Mouse (Mus musculus) midbrain, embryonic 11.5 days (tissue): ENCODE measurements at regions not wholly inside any gene's neighbourhood (a gene's known extent, or its start where the extent isn't known, plus 50 kb on each side); places are given as distances from the start of the nearest gene placed in this dataset.
A peak's percentile ranks its signal among the peaks of the same experiment; 100 is the strongest.

Experiments
- ATAC-seq: fragments of 200-750 bp; cut with Nextera tagmentation; 2 replicates; pipeline ENCODE4 v1.8.0; 2017; ENCODE audit warnings: moderate TSS enrichment, moderate library complexity; ENCODE audit not compliant: low FRiP score
- DNase-seq: peaks from one replicate; pipeline ENCODE4 v3.0.0; 2015; ENCODE audit warnings: low spot score; ENCODE audit errors: missing footprints
- H3K27ac ChIP-seq: fragments of 300-500 bp; sonication (generic); 2 replicates; pipeline ENCODE4 v1.5.1; 2014; ENCODE audit warnings: low read depth, low read length
- H3K27me3 ChIP-seq: fragments of 300-500 bp; sonication (generic); 2 replicates; pipeline ENCODE4 v1.6.1; 2014; ENCODE audit warnings: mild to moderate bottlenecking, low read length, moderate library complexity, mixed read lengths; ENCODE audit not compliant: control insufficient read depth, insufficient read depth
- H3K36me3 ChIP-seq: fragments of 300-500 bp; sonication (generic); 2 replicates; pipeline ENCODE4 v1.6.1; 2014; ENCODE audit warnings: mild to moderate bottlenecking, low read length, moderate library complexity, mixed read lengths; ENCODE audit not compliant: control insufficient read depth, insufficient read depth
- H3K4me1 ChIP-seq: fragments of 300-500 bp; sonication (generic); 2 replicates; pipeline ENCODE4 v1.6.1; 2014; ENCODE audit warnings: low read length; ENCODE audit not compliant: control insufficient read depth, insufficient read depth
- H3K4me2 ChIP-seq: fragments of 300-500 bp; sonication (generic); 2 replicates; pipeline ENCODE4 v1.6.1; 2014; ENCODE audit warnings: mild to moderate bottlenecking, moderate library complexity
- H3K4me3 ChIP-seq: fragments of 300-500 bp; sonication (generic); 2 replicates; pipeline ENCODE4 v1.5.1; 2014; ENCODE audit warnings: low read depth, low read length
- H3K9ac ChIP-seq: fragments of 300-500 bp; sonication (generic); 2 replicates; pipeline ENCODE4 v1.6.1; 2014; ENCODE audit warnings: low read length
- H3K9me3 ChIP-seq: fragments of 300-500 bp; sonication (generic); 2 replicates; pipeline ENCODE4 v1.6.1; 2016; ENCODE audit warnings: low read length; ENCODE audit not compliant: control insufficient read depth
- WGBS: fragments of 180-500 bp; shearing (Covaris S2); extraction: QIAGEN DNeasy Blood & Tissue Kit; methylation state at CpG from one replicate; pipeline ENCODE4 v1.1.7; 2014; 5-methylcytosine and 5-hydroxymethylcytosine counted together

DNA sequence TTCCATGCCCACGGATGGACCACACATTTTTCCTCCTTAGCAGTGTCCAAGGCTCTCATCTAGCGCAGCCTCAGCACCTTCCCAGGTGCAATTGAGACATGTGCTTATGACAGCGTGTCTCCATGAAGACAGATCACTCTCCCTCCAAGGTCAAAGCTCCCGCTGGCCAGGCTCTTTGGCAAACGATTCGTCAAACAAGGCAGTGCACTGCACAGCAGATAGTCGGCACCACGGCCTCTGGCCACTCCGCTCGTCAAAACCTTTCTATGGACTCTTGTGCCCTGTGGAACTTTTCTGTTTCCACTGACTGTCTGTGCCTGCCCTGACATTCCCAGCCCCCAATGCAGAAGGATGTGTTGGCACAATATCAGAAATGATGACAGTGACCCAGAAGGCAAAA lies 208.7 kb upstream of the N4bp1 start:
- 83% methylated on average over 10 of the region's 10 CpGs for WGBS
- H3K4me2 ChIP-seq = no peak overlapping the region
- H3K27me3 ChIP-seq = no peaks in the 10 kb centered on the region
- ATAC-seq (no peak), DNase-seq (no peak)
- H3K9ac ChIP-seq = no peak overlapping the region
- no peaks in the 10 kb centered on the region for H3K9me3 ChIP-seq
- H3K4me3 ChIP-seq = no peak overlapping the region
- H3K36me3 ChIP-seq = no peaks in the 10 kb centered on the region
- H3K27ac ChIP-seq = no peak overlapping the region
- peaks cover 3% of the 10 kb centered on the region; the same call in 1 of the 2 replicates for H3K4me1 ChIP-seq

DNA sequence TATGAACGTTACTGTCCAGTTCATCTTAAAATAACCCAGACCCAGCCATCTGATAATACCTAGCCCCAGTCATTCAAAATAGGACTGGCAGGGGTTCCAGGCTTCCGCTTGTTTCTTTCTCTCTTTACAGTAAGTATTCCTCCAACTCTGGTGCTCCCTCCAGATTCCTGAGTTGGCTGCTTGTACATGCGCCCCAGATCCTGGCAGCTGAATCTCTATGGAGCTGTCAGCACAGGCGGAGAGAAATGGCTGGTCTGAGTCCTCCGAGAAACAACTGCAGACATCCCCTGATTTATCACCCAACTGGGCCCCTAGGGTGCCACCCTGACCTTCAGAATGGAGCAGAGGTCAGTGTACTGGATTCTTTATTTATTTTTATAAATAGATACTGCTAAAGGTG lies 208.0 kb upstream of the N4bp1 start:
- no peaks in the 10 kb centered on the region for H3K36me3 ChIP-seq
- H3K4me1 ChIP-seq = peaks cover 3% of the 10 kb centered on the region; the same call in 1 of the 2 replicates
- no peak overlapping the region for H3K4me2 ChIP-seq
- H3K27ac ChIP-seq = no peak overlapping the region
- no peak overlapping the region for H3K9ac ChIP-seq
- H3K27me3 ChIP-seq = no peaks in the 10 kb centered on the region
- no peak overlapping the region for H3K4me3 ChIP-seq
- H3K9me3 ChIP-seq = no peaks in the 10 kb centered on the region
- ATAC-seq (no peak), DNase-seq (no peak)
- WGBS = 88% methylated on average over 5 of the region's 5 CpGs

GRCm38 (mm10) chr8:87087451-87088095 lies 202.5 kb upstream of the N4bp1 start:
- 52% methylated on average over 9 of the region's 9 CpGs for WGBS
- no peaks in the 10 kb centered on the region for H3K9me3 ChIP-seq
- no peak overlapping the region for H3K27ac ChIP-seq
- no peak overlapping the region for H3K4me3 ChIP-seq
- DNase-seq = peak; percentile 92
- no peaks in the 10 kb centered on the region for H3K36me3 ChIP-seq
- no peaks in the 10 kb centered on the region for H3K4me1 ChIP-seq
- H3K27me3 ChIP-seq = no peaks in the 10 kb centered on the region
- H3K9ac ChIP-seq = no peak overlapping the region
- no peak overlapping the region for H3K4me2 ChIP-seq
- ATAC-seq = no peak

- H3K9me3 ChIP-seq = no peaks in the 10 kb centered on the region
- no peak overlapping the region for H3K4me3 ChIP-seq
- ATAC-seq (no peak), DNase-seq (no peak)
- no peaks in the 10 kb centered on the region for H3K4me1 ChIP-seq
- no peak overlapping the region for H3K4me2 ChIP-seq
- no peak overlapping the region for H3K9ac ChIP-seq
- no peaks in the 10 kb centered on the region for H3K27me3 ChIP-seq
- no peaks in the 10 kb centered on the region for H3K36me3 ChIP-seq
- no peak overlapping the region for H3K27ac ChIP-seq
- 82% methylated on average over 6 of the region's 6 CpGs for WGBS
Observed at GRCm38 (mm10) chr8:87078260-87078659, 193.2 kb upstream of the N4bp1 start.

DNA sequence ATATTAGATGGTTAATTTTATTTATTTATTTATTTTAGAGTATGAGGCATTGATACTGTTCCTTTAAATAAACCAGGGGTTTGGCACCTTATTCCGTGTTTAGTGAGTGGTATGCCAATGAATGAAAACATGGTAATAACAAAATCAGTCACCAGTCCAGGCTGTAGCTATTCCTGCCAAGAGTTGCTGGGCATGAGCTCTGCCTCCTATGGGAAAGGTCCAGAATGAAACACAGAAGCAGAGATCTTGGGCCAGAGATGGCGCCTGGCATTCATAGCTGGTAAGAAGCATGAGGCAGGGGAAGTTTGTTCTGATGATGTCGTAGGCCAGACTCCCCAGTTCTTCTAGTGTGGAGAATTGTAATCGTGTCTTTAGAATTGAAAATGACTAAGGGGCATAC lies 190.9 kb upstream of the N4bp1 start:
- no peak overlapping the region for H3K9ac ChIP-seq
- no peak for DNase-seq
- no peaks in the 10 kb centered on the region for H3K27me3 ChIP-seq
- no peak overlapping the region for H3K4me3 ChIP-seq
- no peak overlapping the region for H3K4me2 ChIP-seq
- H3K36me3 ChIP-seq = no peaks in the 10 kb centered on the region
- WGBS = 90% methylated on average over 4 of the region's 4 CpGs
- H3K4me1 ChIP-seq = no peaks in the 10 kb centered on the region
- no peak overlapping the region for H3K27ac ChIP-seq
- H3K9me3 ChIP-seq = no peaks in the 10 kb centered on the region
- ATAC-seq = no peak

GRCm38 (mm10) chr8:87071224-87071623 lies 186.2 kb upstream of the N4bp1 start:
- Histone ChIP-seq H3K4me1 (no peaks in the 10 kb centered on the region), H3K27ac (no peak overlapping the region), H3K4me2 (no peak overlapping the region), H3K4me3 (no peak overlapping the region), H3K9ac (no peak overlapping the region), H3K27me3 (no peaks in the 10 kb centered on the region), H3K9me3 (no peaks in the 10 kb centered on the region), H3K36me3 (no peaks in the 10 kb centered on the region)
- DNase-seq (no peak), ATAC-seq (no peak)

DNA sequence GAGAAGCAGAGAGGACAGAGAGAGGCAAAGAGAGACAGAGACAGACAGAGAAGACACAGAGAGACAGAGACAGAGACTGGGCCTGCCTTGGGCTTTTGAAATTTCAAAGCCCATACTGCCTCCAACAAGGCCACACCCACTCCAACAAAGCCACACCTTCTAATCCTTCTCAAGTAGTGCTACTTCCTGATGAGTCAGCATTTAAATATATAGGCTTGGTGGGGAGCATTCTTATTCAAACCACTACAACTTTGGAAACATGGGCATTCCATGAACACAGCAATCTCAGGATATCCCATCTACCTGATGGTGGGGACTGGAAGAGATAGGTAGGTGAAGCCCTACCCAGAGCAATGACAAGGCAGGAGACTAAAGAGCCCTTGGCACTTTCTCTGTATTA lies 182.0 kb upstream of the N4bp1 start:
- no peak for DNase-seq
- no peak overlapping the region for H3K9ac ChIP-seq
- ATAC-seq = no peak
- no peaks in the 10 kb centered on the region for H3K4me1 ChIP-seq
- H3K4me2 ChIP-seq = no peak overlapping the region
- H3K36me3 ChIP-seq = no peaks in the 10 kb centered on the region
- H3K9me3 ChIP-seq = no peaks in the 10 kb centered on the region
- no peak overlapping the region for H3K4me3 ChIP-seq
- no peaks in the 10 kb centered on the region for H3K27me3 ChIP-seq
- H3K27ac ChIP-seq = no peak overlapping the region

DNA sequence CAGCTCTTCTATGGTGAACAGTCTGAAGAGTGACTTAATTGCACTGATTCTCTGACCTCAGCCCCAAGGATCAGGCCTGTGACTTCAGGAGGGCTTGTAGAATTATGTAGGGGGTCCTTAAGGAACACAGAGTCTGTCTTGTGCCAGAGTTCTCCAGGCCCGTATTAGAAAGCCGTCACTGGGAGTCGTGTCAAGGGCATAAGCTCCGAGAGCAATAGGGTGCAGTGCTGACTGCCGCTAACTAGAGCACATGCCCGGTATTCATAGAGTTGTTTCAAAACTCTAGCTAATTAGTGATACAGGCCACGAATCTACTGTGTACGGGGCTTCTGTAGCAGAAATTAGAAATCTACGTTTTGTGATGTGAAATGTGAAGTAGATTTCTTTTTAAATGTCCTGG lies 179.7 kb upstream of the N4bp1 start:
- 86% methylated on average over 9 of the region's 9 CpGs for WGBS
- H3K27me3 ChIP-seq = no peaks in the 10 kb centered on the region
- H3K4me3 ChIP-seq = no peak overlapping the region
- no peak overlapping the region for H3K27ac ChIP-seq
- H3K4me1 ChIP-seq = no peaks in the 10 kb centered on the region
- DNase-seq (no peak), ATAC-seq (no peak)
- no peak overlapping the region for H3K4me2 ChIP-seq
- no peak overlapping the region for H3K9ac ChIP-seq
- no peaks in the 10 kb centered on the region for H3K36me3 ChIP-seq
- H3K9me3 ChIP-seq = no peaks in the 10 kb centered on the region; the same call in 1 of the 2 replicates

GRCm38 (mm10) chr8:87064250-87064747 lies 179.2 kb upstream of the N4bp1 start:
- H3K4me2 ChIP-seq = no peak overlapping the region
- H3K27ac ChIP-seq = no peak overlapping the region
- H3K27me3 ChIP-seq = no peaks in the 10 kb centered on the region
- 75% methylated on average over 12 of the region's 12 CpGs for WGBS
- no peak for ATAC-seq
- H3K9me3 ChIP-seq = no peaks in the 10 kb centered on the region; the same call in 1 of the 2 replicates
- no peaks in the 10 kb centered on the region for H3K4me1 ChIP-seq
- no peak for DNase-seq
- H3K4me3 ChIP-seq = no peak overlapping the region
- no peak overlapping the region for H3K9ac ChIP-seq
- no peaks in the 10 kb centered on the region for H3K36me3 ChIP-seq
